ENCODE assay signal across 8 mouse cellular contexts in genomic region chr14:17661100-17661521, GRCm38 (mm10). TPM values are rescaled to one million over a fixed set of nuclear protein-coding genes. Genes with fewer than 3 reads are reported as not detected.
A peak's percentile ranks its signal among the peaks of the same experiment; 100 is the strongest.
DNase-seq lines count a peak whose midpoint lies in the region; ATAC-seq and TF ChIP-seq lines count a peak whose summit lies in the region.

No protein-coding gene starts in this region.

- H3K9me3 ChIP-seq in heart, embryonic 15.5 days (replicated peaks): no peaks in the 10 kb centered on the region
- H3K9me3 ChIP-seq in CH12.LX (replicated peaks; ENCODE audit: low read length): no peaks in the 10 kb centered on the region
- no peaks in the 10 kb centered on the region for H3K9me3 ChIP-seq in hindbrain, embryonic 14.5 days (ENCODE audit: control insufficient read depth, low read length)
- H3K9me3 ChIP-seq in liver, embryonic 15.5 days (replicated peaks): no peaks in the 10 kb centered on the region

- no peak overlapping the region for H3K27ac ChIP-seq in heart, embryonic 15.5 days
- no peak overlapping the region for H3K27ac ChIP-seq in CH12.LX (ENCODE audit: insufficient read depth, low read depth)
- peak overlapping the region; percentile 63 for H3K27ac ChIP-seq in cortical plate, adult 2 months (ENCODE audit: insufficient read depth, low read length)
- no peak overlapping the region for H3K27ac ChIP-seq in hindbrain, embryonic 14.5 days
- no peak overlapping the region for H3K27ac ChIP-seq in liver, embryonic 15.5 days (replicated peaks)

- TF ChIP-seq EP300 in CH12.LX (IDR thresholded peaks at IDR 0.05; ENCODE audit: low read length): no peak

- 0% methylated on average over 16 of the region's 16 CpGs for WGBS in heart, embryonic 15.5 days
- under 1% methylated on average over 16 of the region's 16 CpGs for WGBS in hindbrain, embryonic 14.5 days
- under 1% methylated on average over 16 of the region's 16 CpGs for WGBS in liver, embryonic 15.5 days (ENCODE audit: insufficient replicate concordance)

- H3K79me2 ChIP-seq in CH12.LX (replicated peaks; ENCODE audit: control insufficient read depth, extremely low read depth, insufficient read depth, poor library complexity, severe bottlenecking): no peaks in the 10 kb centered on the region

- no peaks in the 10 kb centered on the region for H3K36me3 ChIP-seq in heart, embryonic 15.5 days
- H3K36me3 ChIP-seq in CH12.LX (replicated peaks in 1 of 2; ENCODE audit: control insufficient read depth in 1 of 2, insufficient read depth in 1 of 2, low read length in 1 of 2): no peaks in the 10 kb centered on the region
- H3K36me3 ChIP-seq in hindbrain, embryonic 14.5 days (replicated peaks; ENCODE audit: control insufficient read depth, insufficient read depth): no peaks in the 10 kb centered on the region
- H3K36me3 ChIP-seq in liver, embryonic 15.5 days (replicated peaks): no peaks in the 10 kb centered on the region

- no peak for DNase-seq in heart, postnatal 36 days
- DNase-seq in CH12.LX (ENCODE audit: extremely low read depth): peak; percentile 12
- peak; percentile 37 for DNase-seq in hindbrain, embryonic 14.5 days (ENCODE audit: low spot score)
- DNase-seq in right cerebral cortex, postnatal 36 days (ENCODE audit: low spot score in 2 of 2): peak; percentile 52
- no peak for DNase-seq in adrenal gland, adult 2 months

- H3K4me1 ChIP-seq in heart, embryonic 15.5 days (replicated peaks): peaks cover 18% of the 10 kb centered on the region
- H3K4me1 ChIP-seq in CH12.LX (ENCODE audit: control insufficient read depth in 1 of 2, insufficient read depth in 2 of 2): peaks cover 0 to 8% of the 10 kb centered on the region in 2 experiments; a peak in 2 of 4 replicates
- no peaks in the 10 kb centered on the region; the same call in 1 of the 2 replicates for H3K4me1 ChIP-seq in cortical plate, adult 2 months (ENCODE audit: control insufficient read depth, insufficient read depth, low read length)
- H3K4me1 ChIP-seq in hindbrain, embryonic 14.5 days (replicated peaks; ENCODE audit: control insufficient read depth, insufficient read depth, low read length): peaks cover 13% of the 10 kb centered on the region
- no peaks in the 10 kb centered on the region for H3K4me1 ChIP-seq in liver, embryonic 15.5 days (replicated peaks)

- peak overlapping the region; percentile 100 for H3K4me2 ChIP-seq in heart, embryonic 15.5 days
- peak overlapping the region; percentile 83 for H3K4me2 ChIP-seq in CH12.LX (ENCODE audit: insufficient read depth, low read depth, poor library complexity, severe bottlenecking)
- H3K4me2 ChIP-seq in hindbrain, embryonic 14.5 days (replicated peaks): peak overlapping the region; percentile 87
- peak overlapping the region; percentile 69 for H3K4me2 ChIP-seq in liver, embryonic 15.5 days

- TF ChIP-seq POLR2A in CH12.LX (IDR thresholded peaks at IDR 0.05; ENCODE audit: low read depth, low read length): no peak
- TF ChIP-seq POLR2A in cortical plate, adult 2 months (IDR thresholded peaks at IDR 0.05; ENCODE audit: extremely low read depth, insufficient read depth, low read length): peak; percentile 71

- peaks cover 18% of the 10 kb centered on the region for H3K27me3 ChIP-seq in heart, embryonic 15.5 days
- H3K27me3 ChIP-seq in CH12.LX (replicated peaks): peaks cover 6% of the 10 kb centered on the region
- peaks cover 29% of the 10 kb centered on the region; the same call in 1 of the 2 replicates for H3K27me3 ChIP-seq in hindbrain, embryonic 14.5 days (ENCODE audit: control insufficient read depth, insufficient read depth, low read length)
- H3K27me3 ChIP-seq in liver, embryonic 15.5 days: peaks cover 50% of the 10 kb centered on the region

- no peak for TF ChIP-seq RAD21 in CH12.LX (IDR thresholded peaks at IDR 0.05; ENCODE audit: low read depth, low read length)

- dilution Hi-C loops in CH12.LX (cut with MboI; ENCODE audit: extremely low pct_ligation_motif_present, extremely low pct_unique_long_range_greater_than_20kb, low sequenced_read_pairs): no loop called here

- intact Hi-C loops in heart, postnatal 36 days (cut with DNase I): loop anchor here (2.0 kb wide), 1 partner anchor 82 kb away; no protein-coding TSS in a partner anchor

- ATAC-seq in heart, embryonic 15.5 days (replicated peaks; ENCODE audit: insufficient number of reproducible peaks, insufficient read depth, low FRiP score, low read depth): no peak
- ATAC-seq in hindbrain, embryonic 14.5 days (ENCODE audit: low FRiP score): peak; percentile 10; the same call in 1 of the 2 replicates
- ATAC-seq in liver, embryonic 15.5 days (ENCODE audit: insufficient read depth): no peak; the same call in 1 of the 2 replicates

- peak overlapping the region; percentile 65 for H3K9ac ChIP-seq in heart, embryonic 15.5 days
- H3K9ac ChIP-seq in CH12.LX (ENCODE audit: insufficient read depth, low read depth): peak overlapping the region; percentile 0; the same call in 1 of the 2 replicates
- peak overlapping the region; percentile 63 for H3K9ac ChIP-seq in hindbrain, embryonic 14.5 days
- no peak overlapping the region; the same call in 1 of the 2 replicates for H3K9ac ChIP-seq in liver, embryonic 15.5 days

- peak overlapping the region; percentile 80 for H3K4me3 ChIP-seq in heart, embryonic 15.5 days
- peak overlapping the region in 2 of 3 experiments; percentile 63 to 67 for H3K4me3 ChIP-seq in CH12.LX (replicated peaks in 1 of 3; ENCODE audit: low read depth in 2 of 3, low read length in 2 of 3, poor library complexity in 1 of 3)
- peak overlapping the region; percentile 94 for H3K4me3 ChIP-seq in cortical plate, adult 2 months (ENCODE audit: insufficient read depth, low read length)
- H3K4me3 ChIP-seq in hindbrain, embryonic 14.5 days (replicated peaks; ENCODE audit: low read length): peak overlapping the region; percentile 69
- H3K4me3 ChIP-seq in liver, embryonic 15.5 days (replicated peaks): peak overlapping the region; percentile 56

- in situ Hi-C loops in CH12.LX (cut with MboI; ENCODE audit: low pct_ligation_motif_present, low pct_unique_long_range_greater_than_20kb, low sequenced_read_pairs): loop anchor here (25.0 kb wide), 1 partner anchor 526 kb away; no protein-coding TSS in a partner anchor

- TF ChIP-seq CTCF in CH12.LX (conservative IDR thresholded peaks at IDR 0.05 in 1 of 2, IDR thresholded peaks at IDR 0.05 in 1 of 2; ENCODE audit: low read depth in 2 of 2, low read length in 2 of 2): no peak
- TF ChIP-seq CTCF in cortical plate, adult 2 months (IDR thresholded peaks at IDR 0.05; ENCODE audit: extremely low read depth, insufficient read depth, low read length): no peak

TF ChIP-seq in CH12.LX, 34 proteins besides CTCF, POLR2A, EP300 and RAD21:
- no peak for TF ChIP-seq TBP (conservative IDR thresholded peaks at IDR 0.05; ENCODE audit: low read depth, low read length)
- TF ChIP-seq PAX5 (IDR thresholded peaks at IDR 0.05; ENCODE audit: low read length): no peak
- no peak for TF ChIP-seq USF2 (conservative IDR thresholded peaks at IDR 0.05; ENCODE audit: low read depth, low read length)
- TF ChIP-seq E2F4 (IDR thresholded peaks at IDR 0.05; ENCODE audit: insufficient replicate concordance, low read depth, low read length): no peak
- no peak for TF ChIP-seq ZMIZ1 (IDR thresholded peaks at IDR 0.05; ENCODE audit: low read depth, low read length)
- no peak for TF ChIP-seq NELFE (IDR thresholded peaks at IDR 0.05; ENCODE audit: low read depth, low read length)
- no peak for TF ChIP-seq SIN3A (IDR thresholded peaks at IDR 0.05; ENCODE audit: low read length)
- no peak for TF ChIP-seq CHD1 (IDR thresholded peaks at IDR 0.05; ENCODE audit: low read depth, low read length)
- no peak for TF ChIP-seq USF1 (IDR thresholded peaks at IDR 0.05; ENCODE audit: low read depth, low read length)
- TF ChIP-seq ZKSCAN1 (IDR thresholded peaks at IDR 0.05; ENCODE audit: borderline replicate concordance, low read depth, low read length): no peak
- TF ChIP-seq NRF1 (IDR thresholded peaks at IDR 0.05; ENCODE audit: low read depth, low read length): no peak
- TF ChIP-seq POLR2AphosphoS2 (IDR thresholded peaks at IDR 0.05; ENCODE audit: low read depth, low read length): no peak
- no peak for TF ChIP-seq KAT2A (IDR thresholded peaks at IDR 0.05; ENCODE audit: insufficient replicate concordance, low read length)
- TF ChIP-seq HCFC1 (IDR thresholded peaks at IDR 0.05; ENCODE audit: low read depth, low read length): no peak
- no peak for TF ChIP-seq MEF2A (IDR thresholded peaks at IDR 0.05; ENCODE audit: borderline replicate concordance, low read depth, low read length)
- TF ChIP-seq JUN (IDR thresholded peaks at IDR 0.05; ENCODE audit: insufficient read depth, low read depth, low read length): no peak
- no peak for TF ChIP-seq TCF12 (IDR thresholded peaks at IDR 0.05; ENCODE audit: low read depth, low read length)
- no peak for TF ChIP-seq IRF4 (IDR thresholded peaks at IDR 0.05; ENCODE audit: low read depth, low read length)
- no peak for TF ChIP-seq MXI1 (IDR thresholded peaks at IDR 0.05; ENCODE audit: low read depth, low read length)
- TF ChIP-seq ZNF384 (IDR thresholded peaks at IDR 0.05; ENCODE audit: low read depth, low read length): no peak

RNA-seq across cellular contexts. Expression of gene Thrb, which starts 1.1 kb away (rescaled TPM):
- 0.83 and 1.3 TPM in 2 replicates for polyA plus RNA-seq in heart, embryonic 15.5 days (2015; fragmentation: Nextera tagmentation; extraction: Ambion mirVana)
- total RNA-seq in heart, postnatal 36 days (2021): 10 to 100 TPM; 30.3 to 33.9 TPM
- total RNA-seq in CH12.LX (2012; rRNA removed) (0.50 and 1.6 TPM in 2 replicates), CH12.LX (2014; rRNA removed) (0.59 and 0.60 TPM in 2 replicates)
- polyA plus RNA-seq in CH12.LX (2012; ENCODE audit: insufficient read length, low read depth): 0.56 and 0.71 TPM in 2 replicates
- 26.6 and 27.3 TPM in 2 replicates for polyA plus RNA-seq in cortical plate, adult 2 months (2012; rRNA removed)
- polyA plus RNA-seq in hindbrain, embryonic 14.5 days (2014; fragmentation: Nextera tagmentation; extraction: Ambion mirVana): 1.3 and 1.4 TPM in 2 replicates
- polyA plus RNA-seq in liver, embryonic 15.5 days (2015; fragmentation: Nextera tagmentation; extraction: Ambion mirVana): 2.1 and 3.9 TPM in 2 replicates
- 100 to 1,000 TPM in 1 of 2 experiments, 10 to 100 TPM in 1; 51.3 to 131 TPM for total RNA-seq in adrenal gland, adult 2 months (2021)
- polyA plus RNA-seq in adrenal gland, adult 2 months (2012; rRNA removed): 8.9 and 16.5 TPM in 2 replicates

Comparison
In these comparisons a context has a peak if more than half of its experiments do, and no peak if none do; other contexts are left out.
1. DNase-seq: peak in CH12.LX (single experiment), hindbrain, embryonic 14.5 days (single experiment) and right cerebral cortex, postnatal 36 days (2 of 2); none in heart, postnatal 36 days (0 of 2) and adrenal gland, adult 2 months (single experiment).
2. Peak in every context shown above with its lines, with median percentiles within 50 percentile points of each other: H3K4me2 ChIP-seq and H3K4me3 ChIP-seq.